Mouse (Mus musculus): ENCODE measurements around the gene Emc9. TPM values are rescaled to one million over a fixed set of nuclear protein-coding genes. Genes with fewer than 3 reads are reported as not detected.

The Emc9 gene
- total RNA-seq, 2 experiments from 2014 or later: 38.6 to 39.4 TPM

DNA sequence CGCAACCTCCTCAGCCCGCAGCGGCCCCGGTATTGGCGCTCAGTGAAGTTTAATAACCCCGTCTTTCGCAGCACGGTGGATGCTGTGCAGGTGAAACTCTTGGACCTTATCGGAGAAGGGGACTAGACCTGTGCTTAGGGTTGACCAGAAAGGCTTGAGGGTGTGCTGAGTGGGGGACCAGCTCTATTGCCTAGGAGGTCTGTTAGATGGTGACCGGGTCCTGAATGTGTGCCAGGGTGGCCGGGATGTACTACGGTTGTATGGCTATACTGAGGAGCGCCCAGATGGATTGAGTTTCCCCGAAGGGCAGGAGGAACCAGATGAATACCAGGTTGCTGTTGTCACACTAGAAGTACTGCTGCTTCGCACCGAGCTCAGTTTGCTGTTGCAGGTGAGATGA, 7.1 kb upstream of the Emc9 start:
- DNase-seq: no peak
- intact Hi-C loops (cut with DNase I; ENCODE audit: low total_unique reads): no loop called here

DNA sequence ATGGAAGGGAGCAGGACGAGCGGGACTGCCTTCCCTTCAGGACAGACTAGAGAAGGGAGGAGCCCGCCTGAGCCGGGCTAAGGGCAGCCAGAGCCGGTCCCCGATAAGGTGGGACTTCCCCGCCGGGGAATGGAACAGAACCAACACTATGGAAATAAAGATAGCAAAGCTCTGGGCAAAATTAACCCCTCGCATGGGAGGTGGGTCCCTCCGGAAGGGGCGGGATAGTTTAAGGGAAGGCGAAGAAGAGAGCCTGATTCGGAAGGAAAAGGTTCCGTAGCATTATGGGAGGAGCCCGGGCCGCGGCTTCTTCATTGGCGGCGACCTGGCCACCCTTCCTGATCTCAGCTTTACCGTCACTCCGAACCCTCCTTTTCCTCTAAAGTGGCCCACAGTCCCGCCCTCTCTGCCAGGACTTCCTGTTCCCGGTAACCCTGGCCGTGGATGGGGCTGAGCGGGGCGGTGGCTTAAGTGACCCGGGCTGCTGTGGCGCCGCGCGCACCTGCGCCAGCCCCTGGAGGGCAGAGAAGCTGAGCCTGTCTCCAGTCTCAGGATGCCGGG, 6.3 kb upstream of the Emc9 start, which contains the start of gene Rnf31:
TSS of gene Rnf31 (plus strand) at position 378 of the 561 bp plus-strand sequence.
- peak; percentile 95 for DNase-seq
- intact Hi-C loops (cut with DNase I; ENCODE audit: low total_unique reads): no loop called here

DNA sequence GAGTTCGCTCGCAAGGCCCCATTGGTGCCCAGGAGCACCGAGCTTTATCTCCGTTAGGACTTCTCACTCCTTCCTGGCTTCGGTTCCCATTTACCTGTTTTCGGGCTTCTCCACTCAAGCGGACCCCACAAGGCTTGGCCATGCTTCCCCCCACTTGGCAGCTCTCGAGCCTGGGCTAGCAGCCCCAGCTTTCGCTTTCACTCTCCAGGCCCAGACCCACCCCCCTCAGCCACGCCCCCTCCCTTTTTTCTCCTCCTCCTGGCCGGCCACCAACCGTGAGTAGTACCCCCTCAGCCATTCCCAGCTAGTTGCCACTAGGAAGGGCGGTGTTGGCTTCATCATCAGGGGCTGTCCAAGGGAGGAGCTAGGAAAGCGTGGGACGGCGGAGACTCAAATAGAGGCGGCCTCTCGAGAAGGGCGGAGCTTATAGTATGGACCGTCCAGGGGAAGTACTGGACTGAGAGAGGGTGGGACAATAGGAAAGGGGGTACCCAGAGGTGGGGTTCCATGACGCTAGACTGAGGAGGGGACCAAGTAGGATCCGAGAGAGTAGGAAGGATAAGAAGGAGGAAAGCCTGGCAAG, 5.7 kb upstream of the Emc9 start, which contains the start of gene Psme2:
TSS of gene Psme2 (minus strand) at position 366 of the 583 bp plus-strand sequence.
- intact Hi-C loops (cut with DNase I; ENCODE audit: low total_unique reads): no loop called here
- DNase-seq: peak; percentile 95

DNA sequence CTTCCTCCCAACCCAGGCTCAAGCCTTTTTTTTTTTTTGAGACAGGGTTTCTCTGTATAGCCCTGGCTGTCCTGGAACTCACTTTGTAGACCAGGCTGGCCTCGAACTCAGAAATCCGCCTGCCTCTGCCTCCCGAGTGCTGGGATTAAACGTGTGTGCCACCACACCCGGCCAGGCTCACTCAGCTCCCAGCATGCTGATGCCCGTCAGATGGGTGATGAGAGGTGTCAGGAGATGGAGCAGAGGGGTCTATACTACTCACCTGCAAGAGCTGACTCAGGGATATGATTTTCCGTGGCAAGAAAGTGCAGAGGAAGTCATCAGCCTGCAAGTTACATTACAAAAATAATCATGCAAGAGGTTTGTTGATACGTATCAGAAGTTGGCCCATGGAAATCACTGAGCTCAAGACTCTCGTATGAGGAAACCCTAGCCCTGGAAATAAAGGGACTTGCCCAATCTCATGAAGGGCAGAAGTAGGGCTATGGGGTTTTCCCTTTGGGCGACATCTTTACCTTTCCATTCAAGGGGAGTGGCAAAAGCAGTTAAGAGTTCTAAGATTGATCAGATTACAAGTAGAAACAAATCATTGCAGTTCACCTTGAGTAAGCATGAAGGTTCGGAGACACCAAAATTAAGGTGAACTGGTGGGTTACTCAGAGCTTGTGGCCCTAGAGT, 4.8 kb upstream of the Emc9 start:
- no peak for DNase-seq
- intact Hi-C loops (cut with DNase I; ENCODE audit: low total_unique reads): no loop called here

DNA sequence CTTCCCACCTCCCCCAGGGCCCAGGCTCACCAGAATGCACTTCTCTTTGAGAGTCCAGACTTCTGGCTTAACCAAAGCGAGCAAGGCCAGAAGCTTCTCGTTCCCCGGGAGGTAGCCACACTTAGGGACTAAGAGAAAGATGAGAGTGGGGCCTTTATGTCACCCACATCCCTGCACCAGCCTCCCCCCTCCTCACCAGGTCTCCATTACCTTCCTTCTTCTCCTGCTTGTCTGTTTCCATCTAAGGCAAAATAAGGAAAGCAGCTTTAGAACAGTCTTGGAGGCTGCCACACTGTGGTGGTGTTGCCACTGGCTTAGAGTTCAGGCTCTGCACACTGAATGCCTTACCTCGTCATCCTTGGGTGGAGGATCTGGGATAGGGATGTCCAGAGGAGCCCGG, 4.2 kb upstream of the Emc9 start:
- intact Hi-C loops (cut with DNase I; ENCODE audit: low total_unique reads): no loop called here
- DNase-seq: no peak

DNA sequence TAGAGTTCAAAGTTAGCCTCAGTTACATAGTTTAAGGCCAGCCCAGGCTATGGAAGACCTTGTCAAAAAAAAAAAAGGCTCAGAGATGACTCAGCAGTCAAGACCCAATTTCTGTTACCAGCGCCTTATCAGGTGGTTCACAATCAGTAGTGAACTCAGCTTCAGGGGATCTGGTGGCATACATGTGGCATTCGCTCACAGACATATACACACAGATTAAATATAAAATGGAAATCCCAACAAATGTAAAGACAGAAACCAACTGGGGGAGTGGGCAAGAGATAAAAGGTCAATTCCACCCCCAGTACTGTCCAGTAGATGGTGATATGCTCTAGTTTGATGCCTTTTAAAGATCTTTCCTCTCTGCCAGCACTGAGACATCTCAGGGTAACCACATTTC, 1.0 kb upstream of the Emc9 start:
- intact Hi-C loops (cut with DNase I; ENCODE audit: low total_unique reads): no loop called here
- no peak for DNase-seq

DNA sequence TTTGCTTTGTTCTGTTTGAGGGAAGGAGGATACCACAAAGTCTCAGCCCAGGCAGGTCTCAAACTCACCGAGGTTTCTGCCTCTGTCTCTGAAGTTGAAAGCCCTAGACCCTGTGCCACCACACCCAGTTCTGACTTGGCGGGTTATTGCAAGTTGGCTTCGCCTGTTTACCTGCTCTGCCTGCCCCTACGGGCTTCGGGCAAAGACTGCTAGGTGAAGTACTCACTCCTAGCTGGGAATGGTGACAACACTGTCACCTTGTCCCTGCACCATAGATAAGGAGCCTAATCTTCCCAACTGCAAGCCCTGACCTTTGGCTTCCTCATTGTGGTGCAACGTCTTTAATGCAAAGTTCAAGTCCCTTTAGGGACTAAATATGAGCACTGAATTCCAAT, 461 bp upstream of the Emc9 start:
- intact Hi-C loops (cut with DNase I; ENCODE audit: low total_unique reads): no loop called here
- DNase-seq: no peak

DNA sequence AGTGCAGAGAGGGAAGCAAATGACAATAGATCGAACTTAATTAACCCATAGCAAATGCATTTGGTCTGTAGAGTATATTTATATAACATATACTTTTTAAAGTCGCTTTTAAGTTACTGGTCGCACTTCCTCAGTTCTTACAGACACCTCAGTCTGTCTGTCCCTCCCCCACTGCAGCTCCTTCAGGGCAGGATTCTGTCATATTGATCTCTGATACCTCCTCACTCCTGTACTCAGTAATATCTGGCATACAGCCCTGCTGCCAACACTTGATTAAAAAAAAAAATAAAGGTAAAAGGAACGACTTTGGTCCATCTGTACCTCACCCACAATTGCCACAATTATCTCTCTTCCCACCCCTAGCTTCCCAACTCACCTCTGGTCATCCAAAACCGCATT, 800 bp downstream of the Emc9 start:
- intact Hi-C loops (cut with DNase I; ENCODE audit: low total_unique reads): no loop called here
- no peak for DNase-seq

DNA sequence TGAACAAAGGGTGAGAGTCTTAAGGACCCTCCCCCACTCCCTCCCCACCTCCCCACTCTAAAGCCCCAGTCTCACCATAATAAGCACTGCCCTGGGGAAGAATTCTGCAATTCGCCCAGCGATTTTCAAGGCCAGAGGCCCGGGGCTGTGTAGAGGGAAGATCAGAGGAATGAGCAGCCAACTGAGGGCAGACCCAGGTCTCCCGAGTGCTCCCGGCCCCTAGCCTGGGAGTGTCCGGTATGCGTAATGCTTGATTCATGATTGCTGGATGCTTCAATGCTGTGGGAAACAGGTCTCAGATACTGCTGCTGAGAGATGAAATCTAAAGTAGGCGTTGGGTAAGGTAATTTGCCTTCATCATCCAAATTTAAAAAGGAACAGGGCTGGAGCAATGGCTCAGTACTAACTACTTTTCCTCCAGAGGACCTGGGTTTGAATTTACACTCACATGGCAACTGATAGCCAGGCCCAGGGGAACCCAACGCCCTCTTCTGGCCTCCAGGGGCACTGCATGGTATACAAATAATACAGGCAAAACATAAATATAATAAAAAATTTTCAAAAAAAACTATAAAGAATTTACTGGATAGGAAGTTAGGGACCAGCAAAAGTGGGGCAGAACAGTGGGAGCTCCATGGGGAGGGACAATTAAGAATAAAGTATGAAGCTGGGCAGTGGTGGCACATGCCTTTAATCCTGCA, 3.0 kb downstream of the Emc9 start:
- intact Hi-C loops (cut with DNase I; ENCODE audit: low total_unique reads): no loop called here
- DNase-seq: no peak

DNA sequence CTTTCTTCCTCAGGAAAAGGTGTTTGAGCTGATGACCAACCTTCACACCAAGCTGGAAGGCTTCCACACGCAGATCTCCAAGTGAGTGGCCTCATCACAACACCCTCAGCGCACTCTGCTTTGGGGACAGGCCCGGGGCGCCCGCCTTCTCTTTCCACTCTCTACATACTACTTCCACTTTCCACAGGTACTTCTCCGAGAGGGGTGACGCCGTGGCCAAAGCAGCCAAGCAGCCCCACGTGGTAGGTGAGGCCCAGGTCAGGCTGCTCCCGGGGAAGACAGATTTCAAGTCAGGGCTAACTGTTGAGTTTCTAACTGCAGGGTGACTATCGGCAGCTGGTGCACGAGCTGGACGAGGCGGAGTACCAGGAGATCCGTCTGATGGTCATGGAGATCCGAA, 4.4 kb downstream of the Emc9 start:
- intact Hi-C loops (cut with DNase I; ENCODE audit: low total_unique reads): no loop called here
- no peak for DNase-seq

DNA sequence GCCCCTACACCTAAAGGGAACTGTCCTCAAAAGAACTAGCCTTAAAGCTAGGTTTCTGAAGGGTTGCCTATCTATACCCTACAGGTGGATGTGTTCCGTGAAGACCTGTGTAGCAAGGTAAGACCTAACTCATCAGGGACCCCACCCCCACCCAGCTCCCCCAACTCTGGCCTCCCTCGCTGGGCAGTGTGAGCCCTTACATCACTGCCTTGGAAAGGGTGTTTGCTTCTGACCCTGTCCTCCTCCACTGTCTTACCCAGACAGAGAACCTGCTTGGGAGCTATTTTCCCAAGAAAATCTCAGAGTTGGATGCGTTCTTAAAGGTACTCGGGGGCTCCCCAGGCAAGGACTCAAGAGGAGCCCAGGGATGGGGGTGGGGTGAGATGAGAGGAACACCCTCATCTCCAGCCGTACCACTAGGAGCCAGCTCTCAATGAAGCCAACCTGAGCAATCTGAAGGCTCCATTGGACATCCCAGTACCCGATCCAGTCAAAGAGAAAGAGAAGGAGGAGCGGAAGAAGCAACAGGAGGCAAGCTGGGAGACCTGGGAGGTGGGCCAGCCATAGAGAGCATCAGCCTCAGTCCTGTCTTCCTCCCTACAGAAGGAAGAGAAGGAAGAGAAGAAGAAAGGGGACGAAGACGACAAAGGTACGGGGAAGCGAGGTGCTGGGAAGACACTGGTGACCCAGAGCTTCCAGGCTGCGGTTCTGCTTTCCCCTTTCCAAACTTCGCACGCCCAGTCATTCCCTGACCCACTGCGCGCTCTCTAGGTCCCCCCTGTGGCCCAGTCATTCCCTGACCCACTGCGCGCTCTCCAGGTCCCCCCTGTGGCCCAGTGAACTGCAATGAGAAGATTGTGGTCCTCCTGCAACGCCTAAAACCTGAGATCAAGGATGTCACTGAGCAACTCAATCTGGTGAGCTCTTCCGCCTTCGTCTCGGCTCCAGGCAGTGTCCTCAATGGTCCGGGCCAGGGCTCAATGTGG, 5.3 kb downstream of the Emc9 start:
- no peak for DNase-seq
- intact Hi-C loops (cut with DNase I; ENCODE audit: low total_unique reads): no loop called here

DNA sequence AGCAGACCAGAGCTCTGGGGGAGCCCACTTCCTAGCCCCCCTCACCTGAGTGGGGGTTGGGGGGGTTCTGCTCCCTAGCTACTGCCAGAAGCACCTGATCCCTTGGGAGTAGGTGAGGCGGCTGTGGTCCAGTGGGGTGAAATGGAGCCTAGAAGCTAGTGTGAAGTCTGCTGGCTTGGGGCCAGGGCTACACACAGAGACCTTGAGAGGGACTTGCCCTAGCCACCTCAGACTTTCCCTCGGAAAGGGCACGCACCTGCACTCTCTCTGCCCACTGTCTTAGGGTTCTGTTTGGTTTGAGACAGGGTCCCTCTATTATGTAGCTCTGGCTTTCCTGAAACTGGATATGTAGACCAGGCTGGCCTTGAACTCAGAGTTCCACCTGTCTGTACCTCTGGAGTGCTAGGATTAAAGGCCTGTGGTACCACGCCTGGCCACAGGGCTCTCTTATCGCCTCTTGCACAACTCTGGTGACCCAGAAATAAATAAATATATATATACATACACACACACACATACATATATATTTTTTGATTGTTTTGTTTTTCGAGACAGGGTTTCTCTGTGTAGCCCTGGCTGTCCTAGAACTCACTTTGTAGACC, 6.3 kb downstream of the Emc9 start:
- intact Hi-C loops (cut with DNase I; ENCODE audit: low total_unique reads): no loop called here
- peak; percentile 68 for DNase-seq

DNA sequence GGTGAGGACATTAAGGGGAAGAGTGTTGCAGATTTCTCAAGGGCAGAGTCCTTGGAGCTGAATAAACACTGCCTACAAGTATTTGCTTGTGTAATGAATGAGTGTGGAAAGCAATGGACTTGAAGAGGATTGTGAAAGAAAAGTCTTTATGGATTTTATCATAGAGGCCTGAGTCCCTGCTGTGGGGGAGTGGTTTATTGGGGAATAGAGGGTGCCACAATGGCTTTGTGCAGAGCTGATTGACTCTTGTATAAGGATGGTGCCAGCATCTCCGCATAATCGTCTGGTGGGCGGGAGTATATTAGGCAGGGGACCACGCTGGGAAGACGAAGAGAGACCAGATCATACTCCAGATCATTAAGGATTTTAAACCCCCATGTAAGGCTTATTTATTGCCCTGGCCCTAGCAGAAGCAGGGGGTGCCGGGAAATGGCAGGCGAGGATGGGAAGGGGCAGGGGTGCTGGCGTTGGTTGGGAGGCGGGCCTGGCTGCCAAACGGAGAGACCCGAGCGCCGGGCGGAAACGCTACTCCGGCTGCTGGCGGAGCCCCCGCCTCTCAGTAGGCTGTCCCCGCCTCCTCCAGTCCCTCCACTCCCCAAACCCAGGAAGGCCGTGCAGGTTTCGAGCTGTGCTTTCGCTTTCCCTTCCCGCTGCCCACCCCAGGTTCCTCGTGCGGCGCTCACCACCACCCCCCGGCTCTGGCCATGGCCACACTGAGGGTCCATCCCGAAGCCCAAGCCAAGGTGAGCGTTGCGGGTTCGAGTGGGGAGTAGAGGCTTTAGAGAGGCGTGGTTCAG, 7.0 kb downstream of the Emc9 start, which contains the start of gene Psme1:
TSS of gene Psme1 (plus strand) at position 253 of the 797 bp plus-strand sequence.
- intact Hi-C loops (cut with DNase I; ENCODE audit: low total_unique reads): no loop called here
- peak; percentile 82 for DNase-seq

DNA sequence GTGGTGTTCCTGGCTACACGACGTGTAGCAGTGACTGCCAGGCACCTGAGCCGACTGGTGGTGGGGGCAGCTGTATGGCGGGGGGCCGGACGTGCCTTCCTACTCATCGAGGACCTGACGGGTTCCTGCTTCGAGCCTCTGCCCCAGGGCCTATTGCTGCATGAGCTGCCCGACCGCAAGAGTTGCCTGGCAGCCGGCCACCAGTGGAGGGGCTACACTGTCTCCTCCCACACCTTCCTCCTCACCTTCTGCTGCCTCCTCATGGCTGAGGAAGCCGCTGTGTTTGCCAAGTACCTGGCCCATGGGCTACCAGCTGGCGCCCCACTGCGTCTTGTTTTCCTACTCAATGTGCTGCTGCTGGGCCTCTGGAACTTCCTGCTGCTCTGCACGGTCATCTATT, 8.7 kb downstream of the Emc9 start:
- intact Hi-C loops (cut with DNase I; ENCODE audit: low total_unique reads): no loop called here
- peak; percentile 58 for DNase-seq

DNA sequence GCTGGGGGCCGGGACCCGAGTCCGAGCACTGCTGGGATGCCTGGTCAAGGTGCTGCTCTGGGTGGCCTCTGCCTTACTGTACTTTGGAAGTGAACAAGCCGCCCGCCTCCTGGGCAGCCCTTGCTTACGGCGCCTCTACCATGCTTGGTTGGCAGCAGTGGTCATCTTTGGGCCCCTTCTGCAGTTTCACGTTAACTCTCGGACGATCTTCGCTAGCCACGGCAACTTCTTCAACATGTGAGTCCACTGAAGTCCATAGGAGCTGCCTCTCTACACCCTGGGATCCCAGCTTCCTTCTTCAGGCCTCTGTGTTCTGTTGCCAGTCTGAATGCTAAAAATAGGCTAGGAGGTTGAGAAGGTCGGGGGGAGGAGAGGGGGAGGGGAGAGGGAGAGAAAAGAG, 9.4 kb downstream of the Emc9 start:
- DNase-seq: peak; percentile 27
- intact Hi-C loops (cut with DNase I; ENCODE audit: low total_unique reads): no loop called here

DNA sequence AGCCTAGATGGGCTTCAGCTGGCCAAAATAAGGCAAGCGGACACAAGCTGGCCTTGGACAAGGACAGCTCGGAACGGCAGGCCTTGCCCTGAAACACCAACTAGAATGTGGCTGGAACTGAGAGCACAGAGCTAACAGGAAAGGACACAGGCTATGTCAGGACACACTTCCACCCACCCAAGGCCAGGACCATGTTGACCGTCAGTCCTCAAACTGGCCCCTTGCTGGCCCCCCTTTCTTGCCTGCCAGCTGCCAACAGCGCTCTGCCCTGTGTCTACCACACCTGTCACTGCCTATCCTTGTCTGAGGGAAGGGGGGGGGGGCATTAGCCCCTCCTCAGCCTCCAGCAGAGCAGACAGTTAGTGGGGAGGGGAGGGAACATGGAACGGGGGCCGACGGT, 9.8 kb downstream of the Emc9 start, which contains the start of gene Fitm1:
TSS of gene Fitm1 (plus strand) at position 316 of the 400 bp plus-strand sequence.
- peak; percentile 79 for DNase-seq
- intact Hi-C loops (cut with DNase I; ENCODE audit: low total_unique reads): no loop called here

DNA sequence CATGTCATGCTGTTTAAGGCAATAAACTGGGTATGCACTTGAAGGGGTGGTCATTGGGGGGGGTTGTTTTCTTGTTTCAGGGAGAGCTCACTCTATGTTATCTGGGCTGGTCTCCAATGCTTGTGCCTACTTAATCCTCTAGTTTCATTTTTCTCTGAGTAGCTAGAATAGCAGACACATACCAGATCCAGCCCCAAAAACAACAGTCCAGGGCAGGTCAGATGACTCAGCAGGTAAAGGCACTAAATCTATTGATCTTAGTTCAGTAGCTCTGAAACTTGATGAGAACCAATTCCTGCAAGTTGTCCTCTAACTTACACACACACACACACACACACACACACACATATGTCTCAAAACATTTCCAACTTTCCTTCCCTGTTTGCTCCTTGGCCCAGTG, 13.3 kb downstream of the Emc9 start:
- intact Hi-C loops (cut with DNase I; ENCODE audit: low total_unique reads): no loop called here
- DNase-seq: no peak

DNA sequence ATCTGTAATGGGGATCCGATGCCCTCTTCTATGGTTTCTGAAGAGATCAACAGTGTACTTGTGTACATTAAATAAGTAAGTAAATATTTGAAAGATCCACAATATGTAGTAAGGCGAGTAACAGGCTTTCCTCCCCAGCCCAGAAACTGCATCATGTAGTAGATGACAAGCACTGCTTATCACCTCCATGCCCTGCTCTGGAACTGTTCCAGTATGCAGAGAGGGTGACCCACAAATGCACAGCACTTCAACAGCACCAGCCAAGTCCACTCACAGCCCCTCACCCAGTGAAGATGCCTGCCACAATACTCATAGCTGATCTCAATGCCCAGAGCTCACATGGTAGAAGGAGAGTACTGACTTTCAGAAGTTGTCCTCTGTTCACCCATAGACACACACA, 14.5 kb downstream of the Emc9 start:
- DNase-seq: no peak
- intact Hi-C loops (cut with DNase I; ENCODE audit: low total_unique reads): no loop called here

All from gastrocnemius, postnatal 14 days (tissue).